Mouse (Mus musculus): Measurements from ENCODE around the gene Rin2. TPM values are rescaled to one million over a fixed set of nuclear protein-coding genes. Genes with fewer than 3 reads are reported as not detected.

The Rin2 gene
- total and polyA plus RNA-seq, 3 experiments = 0.05 to 0.10 (median 0.08) TPM

GRCm38 (mm10) chr2:145711512-145711911 is 36.5 kb downstream of the Rin2 start:
- H3K27ac ChIP-seq (ENCODE audit: insufficient read depth, low read depth) = no peak overlapping the region
- no peak overlapping the region; the same call in 1 of the 2 replicates for H3K4me2 ChIP-seq (ENCODE audit: insufficient read depth, low read depth, poor library complexity, severe bottlenecking)
- no peaks in the 10 kb centered on the region for H3K4me1 ChIP-seq (ENCODE audit: control insufficient read depth in 1 of 2, insufficient read depth in 2 of 2)
- no peak overlapping the region for H3K4me3 ChIP-seq (replicated peaks in 1 of 3; ENCODE audit: low read depth in 2 of 3, low read length in 2 of 3, poor library complexity in 1 of 3)
- H3K9me3 ChIP-seq (replicated peaks; ENCODE audit: low read length) = no peaks in the 10 kb centered on the region
- DNase-seq (ENCODE audit: extremely low read depth) = no peak
- dilution Hi-C loops (cut with MboI; ENCODE audit: extremely low pct_ligation_motif_present, extremely low pct_unique_long_range_greater_than_20kb, low sequenced_read_pairs) = no loop called here
- H3K79me2 ChIP-seq (replicated peaks; ENCODE audit: control insufficient read depth, extremely low read depth, insufficient read depth, poor library complexity, severe bottlenecking) = no peaks in the 10 kb centered on the region
- no peaks in the 10 kb centered on the region for H3K36me3 ChIP-seq (replicated peaks in 1 of 2; ENCODE audit: control insufficient read depth in 1 of 2, insufficient read depth in 1 of 2, low read length in 1 of 2)
- in situ Hi-C loops (cut with MboI; ENCODE audit: low pct_ligation_motif_present, low pct_unique_long_range_greater_than_20kb, low sequenced_read_pairs) = no loop called here
- H3K27me3 ChIP-seq (replicated peaks) = no peaks in the 10 kb centered on the region
- H3K9ac ChIP-seq (ENCODE audit: insufficient read depth, low read depth) = no peak overlapping the region
- TF ChIP-seq TBP (conservative IDR thresholded peaks at IDR 0.05; ENCODE audit: low read depth, low read length) (no peak), SMC3 (IDR thresholded peaks at IDR 0.05; ENCODE audit: low read depth, low read length) (no peak), ZMIZ1 (IDR thresholded peaks at IDR 0.05; ENCODE audit: low read depth, low read length) (no peak)

- Histone ChIP-seq H3K9ac (ENCODE audit: insufficient read depth, low read depth) (no peak overlapping the region), H3K27me3 (replicated peaks) (no peaks in the 10 kb centered on the region), H3K36me3 (replicated peaks in 1 of 2; ENCODE audit: control insufficient read depth in 1 of 2, insufficient read depth in 1 of 2, low read length in 1 of 2) (no peaks in the 10 kb centered on the region), H3K4me3 (replicated peaks in 1 of 3; ENCODE audit: low read depth in 2 of 3, low read length in 2 of 3, poor library complexity in 1 of 3) (no peak overlapping the region), H3K4me1 (ENCODE audit: control insufficient read depth in 1 of 2, insufficient read depth in 2 of 2) (no peaks in the 10 kb centered on the region), H3K79me2 (replicated peaks; ENCODE audit: control insufficient read depth, extremely low read depth, insufficient read depth, poor library complexity, severe bottlenecking) (no peaks in the 10 kb centered on the region), H3K9me3 (replicated peaks; ENCODE audit: low read length) (no peaks in the 10 kb centered on the region), H3K4me2 (ENCODE audit: insufficient read depth, low read depth, poor library complexity, severe bottlenecking) (no peak overlapping the region), H3K27ac (ENCODE audit: insufficient read depth, low read depth) (no peak overlapping the region)
- in situ Hi-C loops (cut with MboI; ENCODE audit: low pct_ligation_motif_present, low pct_unique_long_range_greater_than_20kb, low sequenced_read_pairs) (no loop called here), dilution Hi-C loops (cut with MboI; ENCODE audit: extremely low pct_ligation_motif_present, extremely low pct_unique_long_range_greater_than_20kb, low sequenced_read_pairs) (no loop called here)
- no peak for TF ChIP-seq IRF4 (IDR thresholded peaks at IDR 0.05; ENCODE audit: low read depth, low read length)
- TF ChIP-seq TBP (conservative IDR thresholded peaks at IDR 0.05; ENCODE audit: low read depth, low read length) = no peak
- no peak for TF ChIP-seq JUN (IDR thresholded peaks at IDR 0.05; ENCODE audit: insufficient read depth, low read depth, low read length)
- no peak for TF ChIP-seq CHD2 (IDR thresholded peaks at IDR 0.05; ENCODE audit: low read length)
- no peak for TF ChIP-seq MAX (IDR thresholded peaks at IDR 0.05; ENCODE audit: low read length)
- TF ChIP-seq MAZ (IDR thresholded peaks at IDR 0.05; ENCODE audit: low read depth, low read length) = no peak
- TF ChIP-seq MEF2A (IDR thresholded peaks at IDR 0.05; ENCODE audit: borderline replicate concordance, low read depth, low read length) = no peak
- no peak for TF ChIP-seq GABPA (IDR thresholded peaks at IDR 0.05; ENCODE audit: insufficient replicate concordance, low read depth, low read length)
- no peak for TF ChIP-seq UBTF (IDR thresholded peaks at IDR 0.05; ENCODE audit: low read depth, low read length)
- DNase-seq (ENCODE audit: extremely low read depth) = no peak
Measured at GRCm38 (mm10) chr2:145712026-145712425, 37.0 kb downstream of the Rin2 start.

GRCm38 (mm10) chr2:145717539-145717938 is 42.5 kb downstream of the Rin2 start:
- Histone ChIP-seq H3K4me2 (ENCODE audit: insufficient read depth, low read depth, poor library complexity, severe bottlenecking) (no peak overlapping the region), H3K79me2 (replicated peaks; ENCODE audit: control insufficient read depth, extremely low read depth, insufficient read depth, poor library complexity, severe bottlenecking) (no peaks in the 10 kb centered on the region)

More at GRCm38 (mm10) chr2:145717539-145717938, 42.5 kb downstream of the Rin2 start:
- dilution Hi-C loops (cut with MboI; ENCODE audit: extremely low pct_ligation_motif_present, extremely low pct_unique_long_range_greater_than_20kb, low sequenced_read_pairs) = no loop called here
- TF ChIP-seq MYC (IDR thresholded peaks at IDR 0.05; ENCODE audit: low read depth, low read length) (no peak), GABPA (IDR thresholded peaks at IDR 0.05; ENCODE audit: insufficient replicate concordance, low read depth, low read length) (no peak), MAZ (IDR thresholded peaks at IDR 0.05; ENCODE audit: low read depth, low read length) (no peak), HCFC1 (IDR thresholded peaks at IDR 0.05; ENCODE audit: low read depth, low read length) (no peak), EP300 (IDR thresholded peaks at IDR 0.05; ENCODE audit: low read length) (no peak), MEF2A (IDR thresholded peaks at IDR 0.05; ENCODE audit: borderline replicate concordance, low read depth, low read length) (no peak)
- Histone ChIP-seq H3K4me1 (ENCODE audit: control insufficient read depth in 1 of 2, insufficient read depth in 2 of 2) (peaks cover 0 to 13% of the 10 kb centered on the region in 2 experiments; a peak in 2 of 4 replicates), H3K27me3 (replicated peaks) (no peaks in the 10 kb centered on the region), H3K9me3 (replicated peaks; ENCODE audit: low read length) (no peaks in the 10 kb centered on the region), H3K4me3 (replicated peaks in 1 of 3; ENCODE audit: low read depth in 2 of 3, low read length in 2 of 3, poor library complexity in 1 of 3) (no peak overlapping the region), H3K27ac (ENCODE audit: insufficient read depth, low read depth) (no peak overlapping the region), H3K9ac (ENCODE audit: insufficient read depth, low read depth) (no peak overlapping the region), H3K36me3 (replicated peaks in 1 of 2; ENCODE audit: control insufficient read depth in 1 of 2, insufficient read depth in 1 of 2, low read length in 1 of 2) (no peaks in the 10 kb centered on the region)
- in situ Hi-C loops (cut with MboI; ENCODE audit: low pct_ligation_motif_present, low pct_unique_long_range_greater_than_20kb, low sequenced_read_pairs) = no loop called here
- DNase-seq (ENCODE audit: extremely low read depth) = no peak
